Mouse (Mus musculus) kidney, embryonic 15.5 days (tissue): Measurements from ENCODE around the gene Fau. TPM values are rescaled to one million over a fixed set of nuclear protein-coding genes. Genes with fewer than 3 reads are reported as not detected.
"Not testable (repeated sequence)": the region's sequence is repeated elsewhere in the genome, so short reads cannot be mapped to it uniquely, and the experiment has no call there.

ENCODE experiments used
- ATAC-seq: fragments of 200-750 bp; cut with Nextera tagmentation; replicated peaks from 2 replicates; pipeline ENCODE4 v1.8.0; 2017; ENCODE audit warnings: moderate TSS enrichment; ENCODE audit not compliant: low FRiP score
- H3K27ac ChIP-seq: fragments of 300-500 bp; sonication (generic); 2 replicates; pipeline ENCODE4 v1.5.1; 2015; ENCODE audit warnings: mild to moderate bottlenecking, inconsistent platforms
- H3K27me3 ChIP-seq: fragments of 300-500 bp; sonication (generic); 2 replicates; pipeline ENCODE4 v1.6.1; 2015; ENCODE audit warnings: inconsistent platforms
- H3K36me3 ChIP-seq: fragments of 300-500 bp; sonication (generic); 2 replicates; pipeline ENCODE4 v1.6.1; 2015; ENCODE audit warnings: inconsistent platforms
- H3K4me1 ChIP-seq: fragments of 300-500 bp; sonication (generic); 2 replicates; pipeline ENCODE4 v1.6.1; 2015; ENCODE audit warnings: inconsistent platforms
- H3K4me2 ChIP-seq: fragments of 300-500 bp; sonication (generic); 2 replicates; pipeline ENCODE4 v1.6.1; 2015; ENCODE audit warnings: moderate library complexity, mild to moderate bottlenecking, inconsistent platforms
- H3K4me3 ChIP-seq: fragments of 300-500 bp; sonication (generic); replicated peaks from 2 replicates; pipeline ENCODE4 v1.5.1; 2015; ENCODE audit warnings: mild to moderate bottlenecking, inconsistent platforms
- H3K9ac ChIP-seq: fragments of 300-500 bp; sonication (generic); 2 replicates; pipeline ENCODE4 v1.6.1; 2015; ENCODE audit warnings: mild to moderate bottlenecking, inconsistent platforms
- H3K9me3 ChIP-seq: fragments of 300-500 bp; sonication (generic); replicated peaks from 2 replicates; pipeline ENCODE4 v1.6.1; 2016; ENCODE audit warnings: inconsistent platforms
- WGBS: fragments of 180-500 bp; shearing (Covaris S2); methylation state at CpG from one replicate; pipeline ENCODE4 v1.1.7; 2015; ENCODE audit warnings: mixed read lengths; 5-methylcytosine and 5-hydroxymethylcytosine counted together
- polyA plus RNA-seq: library from polyadenylated mRNA; unstranded; fragments of >200 nt; fragmentation: Nextera tagmentation; extraction: Ambion mirVana; gene quantifications from 2 replicates; pipeline ENCODE4 v1.2.1, GENCODE M21; 2015

Gene Fau
- polyA plus RNA-seq, 1 experiment from 2014 or later, result 741 TPM

DNA sequence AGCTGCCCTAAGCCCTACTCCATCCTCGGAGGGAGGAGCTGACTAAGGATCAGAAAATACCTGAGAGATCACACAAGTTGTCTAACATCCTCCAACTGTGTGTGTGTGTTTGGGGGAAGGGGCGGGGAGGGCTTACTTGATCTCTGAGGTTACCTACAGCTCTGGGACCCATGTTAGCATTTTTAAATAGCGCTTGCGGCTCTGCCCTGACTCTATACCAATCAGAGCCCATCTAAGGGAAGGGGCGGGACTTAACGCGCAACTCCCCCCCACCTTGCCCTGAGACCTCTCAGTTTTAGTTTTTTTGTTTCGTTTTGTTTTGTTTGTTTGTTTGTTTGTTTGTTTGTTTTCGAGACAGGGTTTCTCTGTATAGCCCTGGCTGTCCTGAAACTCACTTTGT, 28.2 kb upstream of the Fau start:
- Histone ChIP-seq H3K4me2 (no peak overlapping the region), H3K9ac (no peak overlapping the region), H3K9me3 (no peaks in the 10 kb centered on the region), H3K4me3 (no peak overlapping the region), H3K27ac (no peak overlapping the region), H3K27me3 (no peaks in the 10 kb centered on the region), H3K36me3 (no peaks in the 10 kb centered on the region), H3K4me1 (no peaks in the 10 kb centered on the region)
- ATAC-seq, result no peak
- WGBS, result 84% methylated on average over 9 of the region's 9 CpGs

DNA sequence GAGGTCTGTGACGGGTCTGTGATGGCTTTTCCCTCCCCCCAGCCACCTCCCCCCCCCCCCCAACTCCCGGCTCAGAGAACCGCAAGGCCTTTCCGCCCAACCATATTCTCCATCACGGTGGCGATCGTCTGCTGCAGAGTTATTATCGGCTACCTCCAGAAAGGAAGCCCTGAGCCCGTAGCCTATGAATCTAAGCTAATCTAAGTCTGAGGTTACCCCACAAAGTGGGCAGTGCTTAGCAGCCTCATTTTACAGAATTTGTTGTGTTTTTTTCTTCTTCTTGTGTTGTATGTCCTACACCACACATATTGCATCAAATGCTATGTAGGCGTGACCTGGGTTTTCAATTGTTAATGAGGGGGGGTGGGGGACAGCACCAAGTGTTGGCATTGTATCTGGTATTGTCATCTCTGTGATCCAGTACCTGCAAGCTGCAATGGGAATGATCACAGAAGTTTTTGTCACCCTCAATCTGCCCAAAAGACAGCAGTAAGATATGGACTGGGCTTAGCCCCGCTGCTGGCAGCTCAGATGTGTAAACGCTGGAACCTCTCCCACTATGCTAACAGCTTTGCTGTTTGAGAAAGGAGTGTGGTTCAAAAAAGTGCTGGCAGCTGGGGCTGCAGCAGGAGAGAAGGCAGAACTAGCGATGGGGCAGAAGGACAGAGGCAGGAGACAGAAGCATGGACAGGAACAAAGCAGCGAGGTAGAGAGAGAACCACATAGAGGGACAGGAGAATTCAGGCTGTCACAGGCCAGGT, 26.9 kb upstream of the Fau start:
- Histone ChIP-seq H3K4me1 (no peaks in the 10 kb centered on the region), H3K27ac (no peak overlapping the region), H3K9ac (no peak overlapping the region), H3K27me3 (no peaks in the 10 kb centered on the region), H3K9me3 (no peaks in the 10 kb centered on the region), H3K36me3 (no peaks in the 10 kb centered on the region), H3K4me2 (no peak overlapping the region), H3K4me3 (no peak overlapping the region)
- ATAC-seq, result no peak
- WGBS, result 75% methylated on average over 14 of the region's 14 CpGs

- H3K27ac ChIP-seq, result no peak overlapping the region
Observed at GRCm38 (mm10) chr19:6035966-6036585, 21.6 kb upstream of the Fau start.

GRCm38 (mm10) chr19:6037695-6038094, 19.9 kb upstream of the Fau start:
- ATAC-seq, result no peak
- H3K27me3 ChIP-seq, result no peaks in the 10 kb centered on the region
- no peak overlapping the region for H3K9ac ChIP-seq
- H3K4me3 ChIP-seq, result no peak overlapping the region
- H3K27ac ChIP-seq, result no peak overlapping the region
- H3K9me3 ChIP-seq, result no peaks in the 10 kb centered on the region
- H3K4me1 ChIP-seq, result peaks cover 11% of the 10 kb centered on the region
- H3K36me3 ChIP-seq, result no peaks in the 10 kb centered on the region
- no peak overlapping the region for H3K4me2 ChIP-seq

More at GRCm38 (mm10) chr19:6035966-6036585, 21.6 kb upstream of the Fau start:
- Histone ChIP-seq H3K36me3 (no peaks in the 10 kb centered on the region), H3K4me1 (no peaks in the 10 kb centered on the region), H3K4me2 (no peak overlapping the region), H3K9me3 (no peaks in the 10 kb centered on the region), H3K27me3 (no peaks in the 10 kb centered on the region), H3K4me3 (no peak overlapping the region), H3K9ac (no peak overlapping the region)
- WGBS, result 70% methylated on average over 9 of the region's 9 CpGs
- no peak for ATAC-seq

GRCm38 (mm10) chr19:6038326-6038725, 19.3 kb upstream of the Fau start:
- peaks cover 11% of the 10 kb centered on the region for H3K4me1 ChIP-seq
- no peaks in the 10 kb centered on the region for H3K27me3 ChIP-seq
- H3K9ac ChIP-seq, result no peak overlapping the region
- H3K9me3 ChIP-seq, result no peaks in the 10 kb centered on the region
- 82% methylated on average over 7 of the region's 7 CpGs for WGBS
- ATAC-seq, result no peak
- H3K36me3 ChIP-seq, result no peaks in the 10 kb centered on the region
- H3K4me3 ChIP-seq, result no peak overlapping the region
- H3K4me2 ChIP-seq, result no peak overlapping the region
- H3K27ac ChIP-seq, result no peak overlapping the region

DNA sequence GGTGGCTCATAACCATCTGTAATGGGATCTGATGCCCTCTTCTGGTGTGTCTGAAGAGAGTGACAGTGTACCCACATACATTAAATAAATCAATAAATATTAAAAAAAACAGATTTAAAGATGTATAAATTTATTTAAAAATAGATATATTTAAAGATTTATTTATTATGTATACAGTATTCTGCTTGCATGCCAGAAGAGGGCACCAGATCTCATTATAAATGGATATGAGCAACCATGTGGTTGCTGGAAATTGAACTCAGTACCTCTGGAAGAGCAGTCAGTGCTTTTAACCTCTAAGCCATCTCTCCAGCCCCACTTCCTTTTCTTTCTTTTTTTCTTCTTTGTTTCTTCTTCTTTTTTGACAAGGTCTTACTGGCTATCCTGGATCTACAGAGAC, 17.6 kb upstream of the Fau start:
- no peak overlapping the region for H3K4me3 ChIP-seq
- H3K4me2 ChIP-seq, result no peak overlapping the region
- no peak overlapping the region for H3K9ac ChIP-seq
- no peaks in the 10 kb centered on the region for H3K36me3 ChIP-seq
- H3K27me3 ChIP-seq, result no peaks in the 10 kb centered on the region
- H3K4me1 ChIP-seq, result peaks cover 12% of the 10 kb centered on the region
- no peak overlapping the region for H3K27ac ChIP-seq
- ATAC-seq, result no peak
- no peaks in the 10 kb centered on the region for H3K9me3 ChIP-seq

DNA sequence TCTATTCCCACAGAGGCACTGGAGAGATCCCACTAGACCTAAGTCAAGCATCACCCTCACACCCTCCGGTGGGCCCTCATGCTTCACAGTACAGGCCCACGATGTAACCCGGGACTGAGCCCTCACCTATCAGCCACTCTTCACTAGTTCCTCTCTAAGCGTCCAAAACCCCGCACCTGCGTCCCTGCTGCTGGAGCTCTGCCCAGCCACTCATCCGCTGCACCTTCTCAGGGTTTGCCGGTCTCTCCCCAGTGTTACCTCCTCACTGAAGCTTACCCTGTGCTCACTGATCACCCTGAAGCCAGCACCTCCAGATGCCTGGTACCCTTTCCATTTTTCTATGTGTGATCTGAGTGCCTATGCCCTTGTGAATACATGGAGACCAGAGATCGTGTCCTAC, 15.4 kb upstream of the Fau start:
- H3K9ac ChIP-seq, result 0 out of 2 replicates have a peak overlapping the region, but pooled peaks have one; percentile 10
- WGBS, result 83% methylated on average over 9 of the region's 9 CpGs
- ATAC-seq, result no peak
- H3K36me3 ChIP-seq, result no peaks in the 10 kb centered on the region
- no peaks in the 10 kb centered on the region for H3K9me3 ChIP-seq
- H3K27me3 ChIP-seq, result no peaks in the 10 kb centered on the region
- peaks cover 22% of the 10 kb centered on the region for H3K4me1 ChIP-seq
- no peak overlapping the region for H3K4me3 ChIP-seq
- H3K4me2 ChIP-seq, result no peak overlapping the region
- H3K27ac ChIP-seq, result peak overlapping the region; percentile 56; the same call in 1 of the 2 replicates

DNA sequence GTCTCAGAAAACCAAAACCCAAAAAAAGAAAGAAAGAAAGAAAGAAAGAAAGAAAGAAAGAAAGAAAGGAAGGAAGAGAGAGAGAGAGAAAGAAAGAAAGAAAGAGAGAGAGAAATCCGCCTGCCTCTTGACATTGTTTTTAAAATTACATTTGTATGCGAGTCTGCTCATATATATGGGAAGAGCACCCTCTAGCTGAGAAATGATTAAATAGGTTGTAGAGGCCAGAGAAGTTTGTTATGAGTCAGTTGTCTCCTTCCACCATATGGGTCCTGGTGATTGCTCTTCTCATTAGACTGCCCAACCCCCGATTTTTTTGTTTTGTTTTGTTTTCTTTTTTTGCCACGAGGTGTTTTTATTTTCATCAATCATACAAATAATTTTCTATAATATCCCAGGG, 13.5 kb upstream of the Fau start:
- not testable (repeated sequence) for H3K27me3 ChIP-seq, H3K4me3 ChIP-seq, H3K27ac ChIP-seq, ATAC-seq, H3K9me3 ChIP-seq, H3K4me2 ChIP-seq, H3K9ac ChIP-seq
- peaks cover 38% of the 10 kb centered on the region for H3K4me1 ChIP-seq
- 63% methylated on average over 4 of the region's 4 CpGs for WGBS
- peaks cover 11% of the 10 kb centered on the region for H3K36me3 ChIP-seq

- peak overlapping the region; percentile 88 for H3K9ac ChIP-seq
- H3K9me3 ChIP-seq, result no peaks in the 10 kb centered on the region
- H3K36me3 ChIP-seq, result peaks cover 26% of the 10 kb centered on the region
- 17% methylated on average over 20 of the region's 20 CpGs for WGBS
- peaks cover 38% of the 10 kb centered on the region for H3K4me1 ChIP-seq
- no peaks in the 10 kb centered on the region for H3K27me3 ChIP-seq
- peak overlapping the region; percentile 99 for H3K27ac ChIP-seq
- peak overlapping the region; percentile 86 for H3K4me2 ChIP-seq
- no peak for ATAC-seq
- H3K4me3 ChIP-seq, result peak overlapping the region; percentile 99
Observed at GRCm38 (mm10) chr19:6045366-6046293, 12.0 kb upstream of the Fau start.

GRCm38 (mm10) chr19:6046294-6047153, 11.1 kb upstream of the Fau start, which contains the start of gene Syvn1:
Syvn1 (plus strand) TSS chr19:6046576.
- H3K4me3 ChIP-seq, result peak within 1 kb of the TSS; percentile 99
- H3K36me3 ChIP-seq, result peaks cover 35% of the 10 kb centered on the region
- H3K4me2 ChIP-seq, result peak within 1 kb of the TSS; percentile 86
- peak within 1 kb of the TSS; percentile 88 for H3K9ac ChIP-seq
- peak within 1 kb of the TSS; percentile 99 for H3K27ac ChIP-seq
- peaks cover 36% of the 10 kb centered on the region for H3K4me1 ChIP-seq
- no peaks in the 10 kb centered on the region for H3K27me3 ChIP-seq
- under 1% methylated on average over 65 of the region's 65 CpGs for WGBS
- no peaks in the 10 kb centered on the region for H3K9me3 ChIP-seq
- peak; percentile 91 for ATAC-seq

GRCm38 (mm10) chr19:6047154-6047898, 10.3 kb upstream of the Fau start:
- 1% methylated on average over 44 of the region's 44 CpGs for WGBS
- Histone ChIP-seq H3K27me3 (no peaks in the 10 kb centered on the region), H3K4me2 (peak overlapping the region; percentile 86), H3K9ac (peak overlapping the region; percentile 88), H3K4me3 (peak overlapping the region; percentile 99), H3K4me1 (peaks cover 28% of the 10 kb centered on the region), H3K9me3 (no peaks in the 10 kb centered on the region), H3K27ac (peak overlapping the region; percentile 99), H3K36me3 (peaks cover 43% of the 10 kb centered on the region)
- ATAC-seq, result peak; percentile 10; the same call in 1 of the 2 replicates
